Comparison of ENCODE assay signal across 8 mouse cellular contexts in genomic region chr9:107644495-107645152, GRCm38 (mm10). TPM values are rescaled to one million over a fixed set of nuclear protein-coding genes. Genes with fewer than 3 reads are reported as not detected.
A peak's percentile ranks its signal among the peaks of the same experiment; 100 is the strongest.
DNase-seq lines count a peak whose midpoint lies in the region; ATAC-seq and TF ChIP-seq lines count a peak whose summit lies in the region.

No protein-coding gene starts in this region.

- ATAC-seq in embryonic facial prominence, embryonic 13.5 days (ENCODE audit: insufficient number of reproducible peaks, insufficient read depth, low FRiP score, low TSS enrichment, low read depth), result peak; percentile 79
- peak; percentile 82 for ATAC-seq in limb, embryonic 15.5 days (ENCODE audit: insufficient number of reproducible peaks, low FRiP score, low TSS enrichment, low read depth)
- peak; percentile 79 for ATAC-seq in midbrain, postnatal 0 days (ENCODE audit: low FRiP score)

- no peaks in the 10 kb centered on the region for H3K9me3 ChIP-seq in embryonic facial prominence, embryonic 13.5 days
- H3K9me3 ChIP-seq in limb, embryonic 15.5 days, result no peaks in the 10 kb centered on the region
- no peaks in the 10 kb centered on the region for H3K9me3 ChIP-seq in midbrain, postnatal 0 days (ENCODE audit: low read length)

- peak; percentile 90 for DNase-seq in 3T3-L1 (ENCODE audit: low read depth, low spot score)
- peak; percentile 93 to 95 for DNase-seq in adrenal gland, postnatal 36 days
- peak; percentile 86 for DNase-seq in heart, adult 8-10 months (ENCODE audit: low spot score)
- peak; percentile 92 for DNase-seq in kidney, adult 9 months
- peak; percentile 95 for DNase-seq in midbrain, postnatal 0 days (ENCODE audit: low spot score)
- DNase-seq in spleen, postnatal 10 days (ENCODE audit: low spot score in 2 of 2), result peak; percentile 91 to 96

- peak overlapping the region; percentile 43 for H3K4me3 ChIP-seq in embryonic facial prominence, embryonic 13.5 days
- peak overlapping the region; percentile 39 for H3K4me3 ChIP-seq in limb, embryonic 15.5 days
- peak overlapping the region; percentile 31 for H3K4me3 ChIP-seq in midbrain, postnatal 0 days (ENCODE audit: low read depth, low read length)

- peak overlapping the region; percentile 69 for H3K4me2 ChIP-seq in embryonic facial prominence, embryonic 13.5 days
- H3K4me2 ChIP-seq in limb, embryonic 15.5 days, result peak overlapping the region; percentile 53
- H3K4me2 ChIP-seq in midbrain, postnatal 0 days (ENCODE audit: low read depth, low read length, poor library complexity, severe bottlenecking), result peak overlapping the region; percentile 50

- no peaks in the 10 kb centered on the region for H3K36me3 ChIP-seq in embryonic facial prominence, embryonic 13.5 days
- no peaks in the 10 kb centered on the region for H3K36me3 ChIP-seq in limb, embryonic 15.5 days
- H3K36me3 ChIP-seq in midbrain, postnatal 0 days (ENCODE audit: insufficient read depth, low read length), result no peaks in the 10 kb centered on the region

- WGBS in embryonic facial prominence, embryonic 13.5 days, result 5% methylated on average over 35 of the region's 35 CpGs
- 5% methylated on average over 35 of the region's 35 CpGs for WGBS in limb, embryonic 15.5 days
- 6% methylated on average over 35 of the region's 35 CpGs for WGBS in midbrain, postnatal 0 days

- peaks cover 16% of the 10 kb centered on the region for H3K4me1 ChIP-seq in embryonic facial prominence, embryonic 13.5 days
- peaks cover 14% of the 10 kb centered on the region; the same call in 1 of the 2 replicates for H3K4me1 ChIP-seq in limb, embryonic 15.5 days
- H3K4me1 ChIP-seq in midbrain, postnatal 0 days (ENCODE audit: insufficient read depth, low read length), result 0 out of 2 replicates have a peak, but pooled peaks cover 2% of the 10 kb centered on the region

- H3K27me3 ChIP-seq in embryonic facial prominence, embryonic 13.5 days, result no peaks in the 10 kb centered on the region
- no peaks in the 10 kb centered on the region for H3K27me3 ChIP-seq in limb, embryonic 15.5 days
- H3K27me3 ChIP-seq in midbrain, postnatal 0 days (ENCODE audit: insufficient read depth, low read length), result no peaks in the 10 kb centered on the region

- peak overlapping the region; percentile 72 for H3K27ac ChIP-seq in embryonic facial prominence, embryonic 13.5 days
- peak overlapping the region; percentile 51; the same call in 1 of the 2 replicates for H3K27ac ChIP-seq in limb, embryonic 15.5 days
- H3K27ac ChIP-seq in midbrain, postnatal 0 days (ENCODE audit: low read depth, low read length), result peak overlapping the region; percentile 63

- H3K9ac ChIP-seq in embryonic facial prominence, embryonic 13.5 days, result peak overlapping the region; percentile 72
- H3K9ac ChIP-seq in limb, embryonic 15.5 days, result 0 out of 2 replicates have a peak overlapping the region, but pooled peaks have one; percentile 11
- H3K9ac ChIP-seq in midbrain, postnatal 0 days (replicated peaks; ENCODE audit: low read length, poor library complexity, severe bottlenecking), result peak overlapping the region; percentile 37

- TF ChIP-seq CTCF in midbrain, postnatal 0 days (IDR thresholded peaks at IDR 0.05), result peak; percentile 98

RNA-seq across cellular contexts. Expression of gene Gnai2, which starts 9.5 kb away (rescaled TPM):
- total RNA-seq in adrenal gland, postnatal 36 days (2021), result 100 to 1,000 TPM; 221 to 245 TPM
- polyA plus RNA-seq in embryonic facial prominence, embryonic 13.5 days (2015; fragmentation: Nextera tagmentation; extraction: Ambion mirVana), result 446 and 470 TPM in 2 replicates
- total RNA-seq in heart, adult 8-10 months (2022), result 100 to 1,000 TPM; 227 to 299 (median 259) TPM
- 385 and 394 TPM in 2 replicates for polyA plus RNA-seq in limb, embryonic 15.5 days (2015; fragmentation: Nextera tagmentation; extraction: Ambion mirVana)
- 224 and 241 TPM in 2 replicates for total RNA-seq in midbrain, postnatal 0 days (2014; rRNA removed)
- polyA plus RNA-seq in midbrain, postnatal 0 days (2015; fragmentation: Nextera tagmentation; extraction: Ambion mirVana), result 260 and 264 TPM in 2 replicates

RNA-seq across cellular contexts. Expression of gene Slc38a3, which starts 24.7 kb away (rescaled TPM):
- 1 to 10 TPM in 1 of 2 experiments, under 1 TPM in 1; 0.30 to 1.0 TPM for total RNA-seq in adrenal gland, postnatal 36 days (2021)
- polyA plus RNA-seq in embryonic facial prominence, embryonic 13.5 days (2015; fragmentation: Nextera tagmentation; extraction: Ambion mirVana), result 3.4 and 4.1 TPM in 2 replicates
- total RNA-seq in heart, adult 8-10 months (2022), result 10 to 100 TPM; 62.8 to 91.0 (median 81.6) TPM
- 5.0 and 5.1 TPM in 2 replicates for polyA plus RNA-seq in limb, embryonic 15.5 days (2015; fragmentation: Nextera tagmentation; extraction: Ambion mirVana)
- 70.0 and 94.5 TPM in 2 replicates for total RNA-seq in midbrain, postnatal 0 days (2014; rRNA removed)
- polyA plus RNA-seq in midbrain, postnatal 0 days (2015; fragmentation: Nextera tagmentation; extraction: Ambion mirVana), result 37.6 and 44.6 TPM in 2 replicates

RNA-seq across cellular contexts. Expression of gene Gnat1, which starts 34.9 kb away (rescaled TPM):
- total RNA-seq in adrenal gland, postnatal 36 days (2021), result not detected
- polyA plus RNA-seq in embryonic facial prominence, embryonic 13.5 days (2015; fragmentation: Nextera tagmentation; extraction: Ambion mirVana), result 1.2 and 2.0 TPM in 2 replicates
- not detected for total RNA-seq in heart, adult 8-10 months (2022)
- polyA plus RNA-seq in limb, embryonic 15.5 days (2015; fragmentation: Nextera tagmentation; extraction: Ambion mirVana), result 2.8 TPM in 2 replicates
- 0.52 and 0.55 TPM in 2 replicates for total RNA-seq in midbrain, postnatal 0 days (2014; rRNA removed)
- 2.3 and 2.6 TPM in 2 replicates for polyA plus RNA-seq in midbrain, postnatal 0 days (2015; fragmentation: Nextera tagmentation; extraction: Ambion mirVana)

RNA-seq across cellular contexts. Expression of gene Sema3b, which starts 35.6 kb away (rescaled TPM):
- 1 to 10 TPM; 4.6 to 8.4 TPM for total RNA-seq in adrenal gland, postnatal 36 days (2021)
- polyA plus RNA-seq in embryonic facial prominence, embryonic 13.5 days (2015; fragmentation: Nextera tagmentation; extraction: Ambion mirVana), result 8.4 and 8.6 TPM in 2 replicates
- 10 to 100 TPM; 21.1 to 33.0 (median 24.2) TPM for total RNA-seq in heart, adult 8-10 months (2022)
- polyA plus RNA-seq in limb, embryonic 15.5 days (2015; fragmentation: Nextera tagmentation; extraction: Ambion mirVana), result 13.6 and 23.6 TPM in 2 replicates
- total RNA-seq in midbrain, postnatal 0 days (2014; rRNA removed), result 5.7 and 16.7 TPM in 2 replicates
- polyA plus RNA-seq in midbrain, postnatal 0 days (2015; fragmentation: Nextera tagmentation; extraction: Ambion mirVana), result 4.0 and 5.1 TPM in 2 replicates

RNA-seq across cellular contexts. Expression of gene Ifrd2, which starts 57.2 kb away (rescaled TPM):
- total RNA-seq in adrenal gland, postnatal 36 days (2021), result 10 to 100 TPM; 37.8 to 43.1 TPM
- 39.3 and 54.2 TPM in 2 replicates for polyA plus RNA-seq in embryonic facial prominence, embryonic 13.5 days (2015; fragmentation: Nextera tagmentation; extraction: Ambion mirVana)
- total RNA-seq in heart, adult 8-10 months (2022), result 10 to 100 TPM; 43.7 to 58.2 (median 47.5) TPM
- 45.9 and 58.8 TPM in 2 replicates for polyA plus RNA-seq in limb, embryonic 15.5 days (2015; fragmentation: Nextera tagmentation; extraction: Ambion mirVana)
- 8.4 and 8.9 TPM in 2 replicates for total RNA-seq in midbrain, postnatal 0 days (2014; rRNA removed)
- 6.5 and 7.5 TPM in 2 replicates for polyA plus RNA-seq in midbrain, postnatal 0 days (2015; fragmentation: Nextera tagmentation; extraction: Ambion mirVana)

Comparison
In these comparisons a context has a peak if more than half of its experiments do, and no peak if none do; other contexts are left out.
1. Peak in every context shown above with its lines: DNase-seq, ATAC-seq, H3K4me3 ChIP-seq and H3K27ac ChIP-seq.
2. H3K9ac ChIP-seq: peak in every context shown above with its lines; median percentile 72 in embryonic facial prominence, embryonic 13.5 days; 37 in midbrain, postnatal 0 days; 11 in limb, embryonic 15.5 days.
3. RNA of gene Slc38a3, which starts 24.7 kb away (total RNA-seq): 70.0 to 94.5 TPM in midbrain, postnatal 0 days and 62.8 to 91.0 TPM in heart, adult 8-10 months; 0.30 to 1.0 TPM in adrenal gland, postnatal 36 days; every median in the first group is over 10 times any median in the second.